Mouse (Mus musculus) MEL (cell line): ENCODE results near the gene Ezr. TPM values are rescaled to one million over a fixed set of nuclear protein-coding genes. Genes with fewer than 3 reads are reported as not detected.
A peak's percentile ranks its signal among the peaks of the same experiment; 100 is the strongest.

ENCODE experiments used
- DNase-seq: peaks from one replicate; pipeline ENCODE4 v3.0.0; 2011; ENCODE audit warnings: low read depth, low spot score
- H3K27ac ChIP-seq: 2 replicates; pipeline ENCODE4 v1.5.1; 2012; ENCODE audit warnings: low read depth, mild to moderate bottlenecking, control low read depth, low read length, moderate library complexity; ENCODE audit not compliant: control insufficient read depth
- H3K27me3 ChIP-seq, 2 experiments: fragments of 150-350 bp in 1 of 2; sonication (generic) in 1 of 2; 2 replicates each; pipeline ENCODE4 v1.6.1; 2012; ENCODE audit warnings: low read length in 2 of 2, mild to moderate bottlenecking in 2 of 2, improper control_type of control experiment in 1 of 2, moderate library complexity in 1 of 2; ENCODE audit not compliant: insufficient read depth in 2 of 2, control insufficient read depth in 1 of 2
- H3K36me3 ChIP-seq, 2 experiments: 2 replicates each; pipeline ENCODE4 v1.6.1; 2012 to 2014; ENCODE audit warnings: low read length in 2 of 2, improper control_type of control experiment in 1 of 2, inconsistent platforms in 1 of 2, mild to moderate bottlenecking in 1 of 2; ENCODE audit not compliant: insufficient read depth in 2 of 2, control insufficient read depth in 1 of 2
- H3K4me1 ChIP-seq, 2 experiments: fragments of 150-350 bp in 1 of 2; sonication (generic) in 1 of 2; 2 replicates each; pipeline ENCODE4 v1.6.1; 2012; ENCODE audit warnings: low read length in 2 of 2, improper control_type of control experiment in 1 of 2, mild to moderate bottlenecking in 1 of 2; ENCODE audit not compliant: insufficient read depth in 2 of 2, control insufficient read depth in 1 of 2
- H3K4me3 ChIP-seq, 2 experiments: fragments of 150-350 bp in 1 of 2; sonication (generic) in 1 of 2; 2 replicates each; pipeline ENCODE4 v1.5.1; 2012; ENCODE audit warnings: low read depth in 2 of 2, low read length in 2 of 2, mild to moderate bottlenecking in 2 of 2, moderate library complexity in 2 of 2, control low read depth in 1 of 2, improper control_type of control experiment in 1 of 2; ENCODE audit not compliant: control insufficient read depth in 1 of 2, insufficient read depth in 1 of 2
- H3K79me2 ChIP-seq: 2 replicates; pipeline ENCODE4 v1.6.1; 2012; ENCODE audit warnings: mild to moderate bottlenecking, low read length, moderate library complexity; ENCODE audit not compliant: control insufficient read depth, poor library complexity, insufficient read depth
- H3K9ac ChIP-seq: 2 replicates; pipeline ENCODE4 v1.6.1; 2012; ENCODE audit warnings: low read depth, mild to moderate bottlenecking, control low read depth, low read length, moderate library complexity; ENCODE audit not compliant: control insufficient read depth, poor library complexity, severe bottlenecking
- H3K9me3 ChIP-seq: fragments of 150-350 bp; sonication (generic); replicated peaks from 2 replicates; pipeline ENCODE4 v1.6.1; 2012; ENCODE audit warnings: mild to moderate bottlenecking, low read length, improper control_type of control experiment, moderate library complexity; ENCODE audit not compliant: insufficient read depth
- BHLHE40 ChIP-seq: IDR thresholded peaks from 2 replicates; pipeline ENCODE4 v1.6.1; 2012; ENCODE audit warnings: low read depth, mild to moderate bottlenecking, inconsistent platforms, low read length, improper control_type of control experiment, borderline replicate concordance
- CHD1 ChIP-seq: IDR thresholded peaks from 2 replicates; pipeline ENCODE4 v1.6.1; 2012; ENCODE audit warnings: low read depth, mild to moderate bottlenecking, inconsistent platforms, low read length, improper control_type of control experiment
- CHD2 ChIP-seq: IDR thresholded peaks from 2 replicates; pipeline ENCODE4 v1.6.1; 2011; ENCODE audit warnings: low read length, improper control_type of control experiment
- E2F4 ChIP-seq: IDR thresholded peaks from 2 replicates; pipeline ENCODE4 v1.6.1; 2011; ENCODE audit warnings: low read depth, low read length, improper control_type of control experiment, borderline replicate concordance
- ELF1 ChIP-seq: IDR thresholded peaks from 2 replicates; pipeline ENCODE4 v1.6.1; 2014; ENCODE audit warnings: low read depth, mild to moderate bottlenecking, inconsistent platforms, low read length, improper control_type of control experiment, moderate library complexity
- EP300 ChIP-seq, 2 experiments: IDR thresholded peaks; 2 replicates each; pipeline ENCODE4 v1.6.1; 2011; ENCODE audit warnings: improper control_type of control experiment in 2 of 2, low read length in 2 of 2, low read depth in 1 of 2, mild to moderate bottlenecking in 1 of 2
- GATA1 ChIP-seq: IDR thresholded peaks from 2 replicates; pipeline ENCODE4 v1.6.1; 2011; ENCODE audit warnings: low read depth, low read length, improper control_type of control experiment
- HCFC1 ChIP-seq: IDR thresholded peaks from 2 replicates; pipeline ENCODE4 v1.6.1; 2012; ENCODE audit warnings: low read depth, mild to moderate bottlenecking, inconsistent platforms, low read length, improper control_type of control experiment, moderate library complexity
- MAX ChIP-seq: IDR thresholded peaks from 2 replicates; pipeline ENCODE4 v1.6.1; 2011; ENCODE audit warnings: low read length, improper control_type of control experiment
- MAZ ChIP-seq: IDR thresholded peaks from 2 replicates; pipeline ENCODE4 v1.6.1; 2012; ENCODE audit warnings: low read depth, mild to moderate bottlenecking, inconsistent platforms, low read length, improper control_type of control experiment
- MEF2A ChIP-seq: IDR thresholded peaks from 2 replicates; pipeline ENCODE4 v1.6.1; 2014; ENCODE audit warnings: low read depth, mild to moderate bottlenecking, inconsistent platforms, low read length, improper control_type of control experiment; ENCODE audit not compliant: poor library complexity, insufficient replicate concordance, severe bottlenecking; ENCODE audit errors: extremely low read depth
- MXI1 ChIP-seq: IDR thresholded peaks from 2 replicates; pipeline ENCODE4 v1.6.1; 2011; ENCODE audit warnings: mild to moderate bottlenecking, low read depth, low read length, improper control_type of control experiment
- NELFE ChIP-seq: IDR thresholded peaks from 2 replicates; pipeline ENCODE4 v1.6.1; 2011; ENCODE audit warnings: low read depth, low read length, improper control_type of control experiment
- POLR2AphosphoS5 ChIP-seq: IDR thresholded peaks from 2 replicates; pipeline ENCODE4 v1.6.1; 2012; ENCODE audit warnings: low read depth, borderline replicate concordance, mild to moderate bottlenecking, inconsistent platforms, low read length, moderate library complexity, mixed read lengths
- RAD21 ChIP-seq: IDR thresholded peaks from 2 replicates; pipeline ENCODE4 v1.6.1; 2011; ENCODE audit warnings: mild to moderate bottlenecking, low read depth, low read length, improper control_type of control experiment
- SIN3A ChIP-seq: IDR thresholded peaks from 2 replicates; pipeline ENCODE4 v1.6.1; 2012; ENCODE audit warnings: low read length, improper control_type of control experiment, inconsistent platforms
- SMC3 ChIP-seq: IDR thresholded peaks from 2 replicates; pipeline ENCODE4 v1.6.1; 2011; ENCODE audit warnings: low read depth, low read length, improper control_type of control experiment
- TCF12 ChIP-seq: IDR thresholded peaks from 2 replicates; pipeline ENCODE4 v1.6.1; 2014; ENCODE audit warnings: low read depth, mild to moderate bottlenecking, inconsistent platforms, low read length, improper control_type of control experiment, moderate library complexity
- UBTF ChIP-seq: IDR thresholded peaks from 2 replicates; pipeline ENCODE4 v1.6.1; 2012; ENCODE audit warnings: low read depth, mild to moderate bottlenecking, inconsistent platforms, low read length, improper control_type of control experiment, moderate library complexity, borderline replicate concordance; ENCODE audit not compliant: insufficient read depth
- ZC3H11A ChIP-seq: IDR thresholded peaks from 2 replicates; pipeline ENCODE4 v1.6.1; 2012; ENCODE audit warnings: low read depth, mild to moderate bottlenecking, inconsistent platforms, low read length, improper control_type of control experiment
- ZNF384 ChIP-seq: IDR thresholded peaks from 2 replicates; pipeline ENCODE4 v1.6.1; 2012; ENCODE audit warnings: low read depth, mild to moderate bottlenecking, inconsistent platforms, low read length, improper control_type of control experiment
- polyA plus RNA-seq, 2 experiments: library from polyadenylated mRNA; stranded (reverse) in 1 of 2; unstranded in 1 of 2; fragments of >175 nt in 1 of 2; fragments of >200 nt in 1 of 2; gene quantifications; 2 replicates each; pipeline versions ENCODE4 v1.2.1 to v1.2.4; 2012; ENCODE audit warnings: low replicate concordance in 2 of 2, low read depth in 1 of 2; ENCODE audit not compliant: insufficient read length in 2 of 2, insufficient read depth in 1 of 2, missing spikeins in 1 of 2
- total RNA-seq: library from RNA; depleted of rRNA; stranded (reverse); fragments of 300-350 nt; gene quantifications from 2 replicates; pipeline ENCODE4 v1.2.3, GENCODE M21; 2012

Gene Ezr
- total and polyA plus RNA-seq, 3 experiments = 48.7 to 88.7 TPM; not detected in 1

- no peak for TF ChIP-seq MXI1
- TF ChIP-seq MAX = peak; percentile 80
- no peak for TF ChIP-seq ZNF384
These were observed 44.7 kb upstream of the Ezr start (continued) for GRCm38 (mm10) chr17:6827159-6827733.

GRCm38 (mm10) chr17:6816796-6817195 lies 34.2 kb upstream of the Ezr start:
- no peaks in the 10 kb centered on the region for H3K27me3 ChIP-seq
- H3K4me1 ChIP-seq = peaks cover 3 to 19% of the 10 kb centered on the region in 2 experiments; a peak in 3 of 4 replicates
- DNase-seq = no peak
- TF ChIP-seq MAZ (no peak), POLR2AphosphoS5 (no peak), EP300 (IDR thresholded peaks at IDR 0.05; ENCODE audit: low read depth in 1 of 2, low read length in 2 of 2) (no peak), SIN3A (no peak), RAD21 (no peak), HCFC1 (no peak), NELFE (no peak), BHLHE40 (no peak), GATA1 (no peak), UBTF (no peak), CHD2 (no peak), MAX (no peak), ZC3H11A (no peak), CHD1 (no peak), SMC3 (no peak), ELF1 (no peak), E2F4 (no peak), MEF2A (no peak), TCF12 (no peak)
- H3K9me3 ChIP-seq = no peaks in the 10 kb centered on the region
- no peak overlapping the region for H3K4me3 ChIP-seq
- no peak overlapping the region for H3K9ac ChIP-seq
- H3K79me2 ChIP-seq = no peaks in the 10 kb centered on the region
- peaks cover 0 to 5% of the 10 kb centered on the region in 2 experiments; a peak in 2 of 4 replicates for H3K36me3 ChIP-seq
- H3K27ac ChIP-seq = no peak overlapping the region
